Mouse (Mus musculus) intestine, postnatal 0 days (tissue): ENCODE measurements around the gene Fbxw4. TPM values are rescaled to one million over a fixed set of nuclear protein-coding genes. Genes with fewer than 3 reads are reported as not detected.

Source experiments
- ATAC-seq: fragments of 200-750 bp; cut with Nextera tagmentation; 2 replicates; pipeline ENCODE4 v1.8.0; 2017; ENCODE audit warnings: mild to moderate bottlenecking, moderate TSS enrichment, moderate library complexity
- H3K27ac ChIP-seq: fragments of 300-500 bp; sonication (generic); 2 replicates; pipeline ENCODE4 v1.5.1; 2014; ENCODE audit warnings: mild to moderate bottlenecking, low read depth, low read length, moderate library complexity
- H3K27me3 ChIP-seq: fragments of 300-500 bp; sonication (generic); replicated peaks from 2 replicates; pipeline ENCODE4 v1.6.1; 2014; ENCODE audit warnings: low read length, mixed read lengths; ENCODE audit not compliant: control insufficient read depth, insufficient read depth
- H3K36me3 ChIP-seq: fragments of 300-500 bp; sonication (generic); 2 replicates; pipeline ENCODE4 v1.6.1; 2014; ENCODE audit warnings: mild to moderate bottlenecking, moderate library complexity; ENCODE audit not compliant: control insufficient read depth, insufficient read depth
- H3K4me1 ChIP-seq: fragments of 300-500 bp; sonication (generic); replicated peaks from 2 replicates; pipeline ENCODE4 v1.6.1; 2014; ENCODE audit warnings: antibody characterized with exemption, low read length, mixed read lengths; ENCODE audit not compliant: control insufficient read depth, insufficient read depth
- H3K4me2 ChIP-seq: fragments of 300-500 bp; sonication (generic); replicated peaks from 2 replicates; pipeline ENCODE4 v1.6.1; 2014; ENCODE audit warnings: low read depth, mild to moderate bottlenecking, moderate library complexity
- H3K4me3 ChIP-seq: fragments of 300-500 bp; sonication (generic); 2 replicates; pipeline ENCODE4 v1.5.1; 2014; ENCODE audit warnings: low read depth, low read length
- H3K9ac ChIP-seq: fragments of 300-500 bp; sonication (generic); 2 replicates; pipeline ENCODE4 v1.6.1; 2014; ENCODE audit warnings: mild to moderate bottlenecking, low read depth, low read length
- H3K9me3 ChIP-seq: fragments of 300-500 bp; sonication (generic); 2 replicates; pipeline ENCODE4 v1.6.1; 2016; ENCODE audit warnings: mixed run types; ENCODE audit not compliant: control insufficient read depth
- CTCF ChIP-seq: sonication (generic); IDR thresholded peaks from 2 replicates; pipeline ENCODE4 v1.5.1; 2016; ENCODE audit warnings: low read depth, mild to moderate bottlenecking, control low read depth, antibody characterized with exemption, moderate library complexity
- WGBS: fragments of 180-500 bp; shearing (Covaris S2); extraction: QIAGEN DNeasy Blood & Tissue Kit; methylation state at CpG from one replicate; pipeline ENCODE4 v1.1.7; 2014; 5-methylcytosine and 5-hydroxymethylcytosine counted together
- polyA plus RNA-seq: library from polyadenylated mRNA; unstranded; fragments of >200 nt; fragmentation: Nextera tagmentation; extraction: Ambion mirVana; gene quantifications from 2 replicates; pipeline ENCODE4 v1.2.1, GENCODE M21; 2015

The Fbxw4 gene
- polyA plus RNA-seq, 1 experiment from 2014 or later = 2.6 TPM

DNA sequence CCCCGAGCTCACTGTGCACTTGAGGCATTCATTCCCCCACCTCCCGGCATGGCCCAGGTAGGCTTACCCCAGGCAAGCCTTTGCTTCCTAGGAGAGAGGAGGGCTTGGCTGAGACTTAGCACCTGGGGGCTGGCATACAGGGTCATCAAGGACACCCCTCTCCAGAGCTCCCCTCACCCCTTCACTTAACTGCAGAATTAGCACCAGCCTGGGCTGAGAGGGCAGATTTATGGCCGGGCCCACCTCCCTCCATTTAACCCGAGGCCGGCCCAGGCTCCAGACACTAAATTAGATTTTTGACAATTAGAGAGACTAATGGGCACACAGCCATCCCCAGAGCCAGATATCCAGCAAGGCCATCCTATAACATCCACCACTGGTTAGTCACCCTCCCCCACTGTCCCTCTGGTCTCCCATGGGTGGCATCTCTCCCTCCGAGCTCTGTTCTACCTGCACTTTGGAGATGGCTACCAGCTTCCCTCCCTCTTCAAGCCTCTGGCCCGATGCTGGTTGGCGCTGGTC, 124.8 kb downstream of the Fbxw4 start:
- Histone ChIP-seq H3K9me3 (no peaks in the 10 kb centered on the region), H3K36me3 (peaks cover 9% of the 10 kb centered on the region; the same call in 1 of the 2 replicates), H3K4me3 (no peak overlapping the region), H3K27ac (no peak overlapping the region), H3K9ac (no peak overlapping the region), H3K27me3 (peaks cover under 1% of the 10 kb centered on the region; the same call in 1 of the 2 replicates), H3K4me1 (no peaks in the 10 kb centered on the region), H3K4me2 (no peak overlapping the region)
- ATAC-seq = no peak
- TF ChIP-seq CTCF = no peak
- WGBS = 64% methylated on average over 8 of the region's 8 CpGs

DNA sequence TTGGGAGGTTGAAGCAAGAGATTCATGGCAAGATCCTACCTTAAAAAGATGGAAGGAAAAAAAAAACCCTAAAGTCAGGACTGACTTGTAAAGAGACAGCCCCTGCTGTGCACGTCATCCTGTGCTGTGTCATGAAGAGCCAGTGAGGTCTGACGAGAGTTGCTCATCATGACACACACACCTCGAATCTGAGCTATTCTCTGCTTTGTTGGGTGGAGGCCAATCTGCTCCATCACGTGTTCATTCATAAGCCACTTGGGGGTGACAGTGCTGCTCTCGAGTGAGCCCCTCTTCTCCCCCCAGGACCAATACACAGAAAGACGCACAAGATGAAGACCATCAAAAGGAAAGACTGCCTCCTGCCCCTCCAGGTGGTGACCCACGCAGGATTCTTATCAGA, 126.5 kb downstream of the Fbxw4 start:
- Histone ChIP-seq H3K4me1 (no peaks in the 10 kb centered on the region), H3K9me3 (no peaks in the 10 kb centered on the region), H3K9ac (no peak overlapping the region), H3K36me3 (peaks cover 20% of the 10 kb centered on the region), H3K4me3 (no peak overlapping the region), H3K27me3 (no peaks in the 10 kb centered on the region), H3K4me2 (no peak overlapping the region), H3K27ac (no peak overlapping the region)
- no peak for ATAC-seq
- TF ChIP-seq CTCF = no peak
- WGBS = 62% methylated on average over 7 of the region's 7 CpGs

DNA sequence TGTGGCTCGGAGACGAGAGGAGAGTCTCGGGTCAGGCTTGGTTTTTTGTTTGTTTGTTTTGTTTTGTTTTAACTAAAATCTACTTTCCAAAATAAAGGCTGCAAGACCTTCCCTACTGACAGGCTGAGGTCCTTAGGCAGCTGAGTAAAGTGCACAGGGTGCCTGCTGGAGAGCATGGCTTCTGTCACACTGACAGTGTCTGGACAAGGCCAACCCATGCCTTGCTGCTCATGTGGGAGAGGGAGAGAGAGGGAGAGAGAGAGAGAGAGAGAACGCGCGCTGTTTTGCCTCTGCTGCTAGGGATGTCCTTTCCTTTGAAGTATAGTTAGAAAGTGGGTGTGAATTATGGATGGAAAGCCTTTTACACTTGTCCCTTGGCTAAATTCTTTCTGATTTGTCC, 128.6 kb downstream of the Fbxw4 start:
- H3K9ac ChIP-seq = no peak overlapping the region
- no peak for TF ChIP-seq CTCF
- no peak overlapping the region for H3K4me3 ChIP-seq
- no peak overlapping the region for H3K27ac ChIP-seq
- H3K4me2 ChIP-seq = no peak overlapping the region
- H3K9me3 ChIP-seq = no peaks in the 10 kb centered on the region
- no peaks in the 10 kb centered on the region for H3K4me1 ChIP-seq
- no peak for ATAC-seq
- WGBS = 58% methylated on average over 6 of the region's 6 CpGs
- peaks cover 35% of the 10 kb centered on the region for H3K36me3 ChIP-seq
- no peaks in the 10 kb centered on the region for H3K27me3 ChIP-seq

DNA sequence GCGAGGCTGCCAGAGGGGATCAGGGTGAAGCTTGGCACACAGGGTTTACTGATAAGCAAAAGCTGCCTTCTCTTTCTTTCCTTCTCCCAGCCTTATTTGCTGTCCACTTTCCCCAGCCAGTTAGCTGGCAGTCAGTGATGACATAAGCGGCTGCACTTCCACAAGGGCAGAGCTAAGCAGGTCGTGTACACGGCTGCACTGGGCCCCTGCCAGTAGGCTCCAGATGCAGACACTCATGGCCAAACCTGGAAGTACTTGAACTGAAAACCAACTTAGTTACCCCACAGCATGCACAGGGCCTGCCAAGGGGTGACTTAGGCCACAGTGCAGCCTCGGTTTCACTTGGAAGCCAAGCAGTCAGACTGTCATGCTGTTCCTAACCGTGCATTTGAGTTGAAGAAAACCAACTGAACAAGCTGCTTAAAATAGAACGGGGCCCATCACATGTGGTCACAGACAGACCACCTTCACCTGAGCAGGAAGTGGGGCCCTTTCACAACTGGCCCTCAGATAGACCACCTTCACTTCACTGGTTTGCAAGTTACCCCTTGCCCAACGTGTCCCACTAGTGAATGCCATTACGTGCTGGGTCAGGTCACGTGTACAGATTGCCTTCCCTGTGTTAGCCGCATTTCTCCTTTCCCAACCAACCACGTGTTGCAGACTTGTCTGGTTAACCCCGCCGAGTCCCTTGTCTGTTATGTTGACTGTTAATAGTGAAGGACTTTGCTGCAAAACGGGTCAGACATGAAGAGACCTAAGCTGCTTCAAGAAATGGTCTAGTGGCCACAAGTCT, 129.7 kb downstream of the Fbxw4 start:
- Histone ChIP-seq H3K36me3 (peaks cover 36% of the 10 kb centered on the region), H3K9me3 (no peaks in the 10 kb centered on the region), H3K4me1 (no peaks in the 10 kb centered on the region), H3K4me2 (no peak overlapping the region), H3K9ac (no peak overlapping the region), H3K27ac (no peak overlapping the region), H3K4me3 (no peak overlapping the region), H3K27me3 (no peaks in the 10 kb centered on the region)
- no peak for TF ChIP-seq CTCF
- 70% methylated on average over 15 of the region's 15 CpGs for WGBS
- ATAC-seq = no peak

DNA sequence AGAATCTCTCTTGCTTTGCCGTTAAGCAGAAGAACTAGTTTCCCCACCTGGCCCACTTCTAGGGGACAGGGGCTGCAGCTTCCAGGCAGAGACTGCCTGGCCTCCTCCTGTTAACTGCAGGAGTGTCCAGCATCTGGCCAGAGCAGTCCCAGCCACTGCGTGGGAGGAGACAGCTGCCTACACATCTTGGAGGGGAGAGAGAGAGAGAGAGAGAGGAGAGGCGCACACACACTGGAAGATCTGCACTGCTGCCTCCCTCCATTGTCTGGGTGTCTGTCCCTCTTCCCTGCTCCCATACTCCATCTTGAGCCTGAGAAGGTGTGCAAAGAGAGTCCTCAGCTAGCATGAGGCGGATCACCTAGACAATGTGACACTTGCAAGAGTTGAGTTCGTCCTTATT, 130.8 kb downstream of the Fbxw4 start:
- WGBS = 85% methylated on average over 5 of the region's 5 CpGs
- Histone ChIP-seq H3K27me3 (no peaks in the 10 kb centered on the region), H3K9me3 (no peaks in the 10 kb centered on the region), H3K4me3 (no peak overlapping the region), H3K4me1 (no peaks in the 10 kb centered on the region), H3K27ac (no peak overlapping the region), H3K9ac (no peak overlapping the region), H3K36me3 (peaks cover 36% of the 10 kb centered on the region), H3K4me2 (no peak overlapping the region)
- no peak for ATAC-seq
- no peak for TF ChIP-seq CTCF

Other genes starting within 250 kb of the Fbxw4 start
- gene Poll, start 99.8 kb downstream of the Fbxw4 start, polyA plus RNA-seq = 5.8 and 6.0 TPM in 2 replicates
- gene Gm17018, start 99.7 kb downstream of the Fbxw4 start, polyA plus RNA-seq = 24.7 and 27.1 TPM in 2 replicates
- gene Fgf8, start 82.6 kb upstream of the Fbxw4 start, polyA plus RNA-seq = not detected in 2 replicates
- 8.5 and 9.0 TPM in 2 replicates for gene Npm3, start 89.3 kb upstream of the Fbxw4 start, polyA plus RNA-seq
- 18.2 and 19.3 TPM in 2 replicates for gene Mgea5, start 123.5 kb upstream of the Fbxw4 start, polyA plus RNA-seq
- gene Kcnip2, start 155.7 kb upstream of the Fbxw4 start, polyA plus RNA-seq = 3.6 and 4.7 TPM in 2 replicates